Mouse (Mus musculus) cerebellum, adult 9-11 months (tissue): ENCODE results near the gene Prrc2a.
A peak's percentile ranks its signal among the peaks of the same experiment; 100 is the strongest.

Experiments
- DNase-seq: peaks from one replicate; pipeline ENCODE4 v3.0.0; 2022

Gene Prrc2a

GRCm38 (mm10) chr17:35161421-35161820, 3.3 kb downstream of the Prrc2a start:
- peak; percentile 42 for DNase-seq

GRCm38 (mm10) chr17:35159638-35160037, 5.1 kb downstream of the Prrc2a start:
- peak; percentile 47 for DNase-seq

- peak; percentile 18 for DNase-seq
Measured at GRCm38 (mm10) chr17:35158850-35159593, 5.7 kb downstream of the Prrc2a start.

GRCm38 (mm10) chr17:35157661-35158175, 7.0 kb downstream of the Prrc2a start:
- peak; percentile 39 for DNase-seq

GRCm38 (mm10) chr17:35157254-35157653, 7.4 kb downstream of the Prrc2a start:
- no peak for DNase-seq

GRCm38 (mm10) chr17:35156461-35157200, 8.1 kb downstream of the Prrc2a start:
- DNase-seq: no peak

- no peak for DNase-seq
Measured at GRCm38 (mm10) chr17:35155451-35155850, 9.2 kb downstream of the Prrc2a start.

- no peak for DNase-seq
Measured at GRCm38 (mm10) chr17:35154616-35155015, 10.1 kb downstream of the Prrc2a start.

- DNase-seq: no peak
Measured at GRCm38 (mm10) chr17:35153931-35154330, 10.8 kb downstream of the Prrc2a start.

- no peak for DNase-seq
Measured at GRCm38 (mm10) chr17:35153077-35153476, 11.6 kb downstream of the Prrc2a start.

GRCm38 (mm10) chr17:35152121-35152520, 12.6 kb downstream of the Prrc2a start:
- DNase-seq: no peak

- no peak for DNase-seq
Measured at GRCm38 (mm10) chr17:35147922-35148639, 16.6 kb downstream of the Prrc2a start.

GRCm38 (mm10) chr17:35147348-35147747, 17.3 kb downstream of the Prrc2a start:
- DNase-seq: no peak

- no peak for DNase-seq
Measured at GRCm38 (mm10) chr17:35146139-35146538, 18.6 kb downstream of the Prrc2a start.

- DNase-seq: peak; percentile 21
Measured at GRCm38 (mm10) chr17:35141971-35142370, 22.7 kb downstream of the Prrc2a start.

GRCm38 (mm10) chr17:35140490-35140996, 24.2 kb downstream of the Prrc2a start:
- DNase-seq: peak; percentile 34

GRCm38 (mm10) chr17:35139269-35139668, 25.4 kb downstream of the Prrc2a start:
- peak; percentile 22 for DNase-seq

GRCm38 (mm10) chr17:35135591-35136320, 28.9 kb downstream of the Prrc2a start:
- peak; percentile 59 for DNase-seq

- DNase-seq: peak; percentile 96
Measured at GRCm38 (mm10) chr17:35134801-35135590, 29.7 kb downstream of the Prrc2a start, which contains the start of gene Bag6. Gene Bag6, plus strand, starts transcription at chr17:35135178.

GRCm38 (mm10) chr17:35133517-35133916, 31.2 kb downstream of the Prrc2a start:
- DNase-seq: peak; percentile 62

GRCm38 (mm10) chr17:35132174-35132560, 32.5 kb downstream of the Prrc2a start:
- DNase-seq: no peak
